Mouse (Mus musculus) erythroid progenitor cell, adult 5-6 weeks (primary cell): ENCODE data around the gene Mif4gd. TPM values are rescaled to one million over a fixed set of nuclear protein-coding genes. Genes with fewer than 3 reads are reported as not detected.

Experiments
- ATAC-seq: replicated peaks from 2 replicates; pipeline ENCODE4 v1.8.0; 2016; ENCODE audit warnings: moderate number of reproducible peaks, mild to moderate bottlenecking, moderate TSS enrichment, inconsistent platforms; ENCODE audit not compliant: poor library complexity, low FRiP score, severe bottlenecking
- total RNA-seq, 2 experiments: library from RNA; stranded (forward) in 1 of 2; stranded (reverse) in 1 of 2; fragments of 150-400 nt in 1 of 2; fragments of 186-747, 209-891 nt in 1 of 2; gene quantifications; 2 replicates each; pipeline versions ENCODE4 v1.2.3 to v1.2.4; 2015 to 2017; ENCODE audit warnings: low replicate concordance in 2 of 2

Mif4gd gene
- total RNA-seq, 2 experiments from 2014 or later: 36.5 to 66.7 TPM

GRCm38 (mm10) chr11:115635041-115635440, 22.3 kb upstream of the Mif4gd start:
- ATAC-seq: no peak

DNA sequence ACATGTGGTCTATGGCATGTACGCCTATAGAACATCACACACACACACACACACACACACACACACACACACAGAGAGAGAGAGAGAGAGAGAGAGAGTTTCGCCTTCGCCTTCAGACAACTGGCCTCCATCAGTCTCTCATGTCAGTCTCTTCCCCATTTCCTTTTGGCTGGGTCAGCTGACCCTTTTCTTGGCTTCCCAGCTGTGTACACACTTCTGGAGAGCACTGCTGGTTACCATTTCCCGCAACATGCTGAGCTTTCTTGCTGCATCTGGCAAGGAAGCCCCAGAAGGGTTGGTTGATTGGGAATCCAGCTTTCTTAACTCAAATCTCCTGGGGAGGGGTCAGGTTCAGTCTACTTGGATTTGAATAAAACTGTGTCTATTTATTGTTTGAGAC, 21.3 kb upstream of the Mif4gd start:
- no peak for ATAC-seq

GRCm38 (mm10) chr11:115632862-115633261, 20.1 kb upstream of the Mif4gd start:
- ATAC-seq: no peak

- ATAC-seq: no peak
These were observed 19.5 kb upstream of the Mif4gd start for GRCm38 (mm10) chr11:115632247-115632646.

GRCm38 (mm10) chr11:115631505-115631890, 18.7 kb upstream of the Mif4gd start:
- no peak for ATAC-seq

DNA sequence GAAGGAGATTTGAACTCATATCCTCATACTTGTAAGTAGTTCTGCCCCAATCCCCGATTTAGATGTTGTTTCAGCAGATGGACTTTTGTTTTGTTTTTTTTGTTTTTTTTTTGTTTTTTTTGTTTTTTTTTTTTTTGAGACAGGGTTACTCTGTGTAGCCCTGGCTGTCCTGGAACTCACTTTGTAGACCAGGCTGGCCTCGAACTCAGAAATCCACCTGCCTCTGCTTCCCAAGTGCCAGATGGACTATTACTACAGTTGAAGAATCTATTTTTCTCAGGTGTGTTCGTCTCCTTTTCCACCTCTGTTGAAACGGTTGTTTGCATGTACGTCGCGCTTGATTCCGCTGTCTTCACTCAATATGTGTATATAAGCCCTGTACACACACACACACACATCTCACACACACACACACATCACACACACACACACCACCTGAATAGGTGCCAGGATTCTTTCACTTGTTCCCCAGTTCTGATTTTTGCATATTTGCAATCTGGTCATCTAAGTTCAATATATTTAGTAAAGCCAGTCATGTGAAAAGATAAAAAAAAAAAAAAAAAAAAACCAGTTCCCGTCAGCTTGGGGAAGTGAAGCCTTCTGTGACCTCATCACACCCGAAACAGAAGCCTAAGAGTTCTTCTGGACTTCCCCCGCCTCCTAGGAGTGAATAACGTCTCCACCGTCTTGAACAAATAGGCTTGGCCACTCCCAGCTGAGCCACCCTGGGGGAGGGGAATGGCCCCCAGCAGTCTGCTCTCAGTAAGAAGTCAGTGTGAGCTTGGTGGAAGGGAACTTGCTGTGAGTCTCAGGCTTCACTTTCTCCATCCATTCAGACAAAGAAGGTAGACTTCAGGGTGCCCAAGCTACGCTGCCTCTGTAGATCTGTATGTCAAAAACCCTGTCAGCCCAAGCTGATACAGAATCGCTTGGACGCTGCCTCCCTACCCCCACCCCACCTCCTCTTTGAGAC, 18.0 kb upstream of the Mif4gd start:
- ATAC-seq: no peak

GRCm38 (mm10) chr11:115629734-115630531, 17.2 kb upstream of the Mif4gd start:
- no peak for ATAC-seq

DNA sequence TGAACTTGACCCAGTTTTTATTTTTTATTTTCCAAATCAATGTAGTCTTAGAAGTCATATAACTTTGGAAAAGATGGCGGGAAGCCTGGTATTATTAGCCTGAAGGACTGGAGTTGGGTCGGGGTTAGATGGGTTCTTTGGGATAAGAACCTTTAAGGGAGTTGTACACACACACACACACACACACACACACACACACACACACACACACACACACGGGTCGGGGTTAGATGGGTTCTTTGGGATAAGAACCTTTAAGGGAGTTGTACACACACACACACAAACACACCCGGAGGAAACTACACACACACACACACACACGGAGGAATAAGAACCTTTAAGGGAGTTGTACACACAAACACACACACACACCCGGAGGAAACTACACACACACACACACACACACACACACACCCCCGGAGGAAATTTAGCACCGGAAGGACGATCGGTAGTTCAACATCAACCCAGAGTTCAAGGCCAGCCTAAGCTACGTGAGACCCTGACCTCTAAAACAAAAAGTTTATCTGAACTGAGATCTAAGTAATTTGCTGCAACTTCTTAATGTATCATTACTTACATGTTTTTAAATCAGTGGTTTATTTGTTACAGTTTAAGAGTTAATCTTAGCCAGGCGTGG, 15.8 kb upstream of the Mif4gd start:
- ATAC-seq: peak; percentile 10

GRCm38 (mm10) chr11:115627705-115628464, 15.1 kb upstream of the Mif4gd start, which contains the start of gene Slc25a19:
TSS of gene Slc25a19 (minus strand) at chr11:115628295.
- peak; percentile 92 for ATAC-seq

- ATAC-seq: no peak
These were observed 14.3 kb upstream of the Mif4gd start for GRCm38 (mm10) chr11:115626824-115627616.

DNA sequence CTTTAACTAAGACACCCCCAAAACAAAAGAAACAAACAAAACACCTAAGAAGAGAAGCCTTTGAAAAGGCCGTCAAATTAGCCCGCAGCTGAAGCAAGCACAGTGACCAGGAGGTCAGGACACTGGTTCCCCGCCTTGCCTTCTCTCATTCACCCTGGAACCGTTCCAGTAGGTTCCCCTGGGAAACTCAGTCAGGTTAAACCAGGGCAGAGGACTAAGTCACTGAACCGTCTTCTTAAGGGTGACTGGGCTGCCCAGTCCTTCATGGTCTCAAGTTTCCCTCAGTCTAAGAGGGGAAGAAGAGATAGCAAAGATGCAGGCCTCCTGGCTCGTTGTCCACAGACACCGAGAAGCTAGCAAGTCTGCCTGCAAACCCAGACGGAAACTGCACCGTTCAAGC, 13.1 kb upstream of the Mif4gd start:
- no peak for ATAC-seq

DNA sequence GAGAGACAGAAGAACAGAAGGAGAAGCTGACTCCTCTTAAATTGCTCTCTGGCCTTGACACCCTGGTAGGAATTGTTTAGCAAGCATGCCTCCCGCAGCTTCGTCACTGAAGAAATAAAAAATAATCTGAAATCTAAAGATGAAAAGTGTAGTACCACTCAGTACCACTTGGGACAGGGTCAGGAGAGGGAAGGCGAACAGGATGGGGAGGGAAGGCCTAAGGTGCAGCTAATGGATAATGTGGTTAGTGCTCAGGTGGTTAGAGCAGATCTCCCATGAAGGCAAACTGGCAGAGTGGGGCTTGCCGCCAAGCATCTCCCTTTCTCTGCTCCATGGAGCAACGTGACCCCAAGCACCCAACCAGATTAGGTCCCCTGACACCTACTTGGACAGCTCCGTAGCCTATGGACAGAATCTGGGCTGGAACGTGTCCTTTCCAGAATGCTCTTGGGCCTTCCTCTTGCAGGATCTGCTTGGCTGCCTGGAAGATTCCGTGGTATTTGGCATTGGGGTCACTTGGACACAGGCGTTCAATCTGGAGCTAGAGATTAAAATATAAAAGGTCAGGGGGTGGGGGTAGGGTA, 10.8 kb upstream of the Mif4gd start:
- ATAC-seq: no peak

- ATAC-seq: no peak
These were observed 7.2 kb upstream of the Mif4gd start for GRCm38 (mm10) chr11:115619949-115620348.

DNA sequence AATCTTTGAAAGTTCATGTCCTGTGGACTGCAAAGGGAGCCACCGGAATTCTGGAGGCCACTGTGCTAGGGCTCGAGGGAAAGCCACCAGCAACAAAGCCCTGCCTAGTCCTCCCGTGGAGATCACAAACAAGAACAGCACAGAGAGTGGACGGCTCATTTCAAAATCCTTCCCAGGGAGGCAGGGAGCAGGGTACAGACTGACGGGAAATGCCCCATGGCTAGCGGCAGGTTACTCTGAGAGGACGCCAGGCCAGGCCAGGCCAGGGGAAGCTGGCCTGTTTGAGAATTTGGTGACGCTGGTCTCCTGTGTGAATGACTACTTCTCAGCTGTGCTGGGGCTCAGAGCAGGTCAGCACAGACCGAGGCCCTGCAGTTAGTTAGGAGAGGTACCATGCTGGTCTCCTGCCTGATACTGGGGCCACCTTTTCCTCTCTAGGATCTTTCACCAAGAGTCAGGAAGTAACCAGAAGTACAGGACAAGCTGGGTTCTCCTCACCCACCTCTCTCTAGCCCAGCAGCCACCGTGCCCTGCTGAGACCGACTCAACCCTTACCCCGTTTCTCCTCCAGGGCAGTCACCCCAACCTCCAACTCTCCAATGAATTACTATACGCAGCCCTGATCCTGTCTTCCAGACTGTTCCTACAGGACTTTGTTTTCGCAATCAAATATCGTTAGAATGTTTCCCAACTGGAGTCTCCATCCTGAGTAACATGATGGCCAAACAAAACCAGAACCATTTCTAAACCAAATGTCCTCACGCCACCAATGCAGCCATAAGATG, 6.2 kb upstream of the Mif4gd start:
- ATAC-seq: no peak

- ATAC-seq: no peak
These were observed 5.2 kb upstream of the Mif4gd start for GRCm38 (mm10) chr11:115618001-115618400.

GRCm38 (mm10) chr11:115616893-115617292, 4.1 kb upstream of the Mif4gd start:
- no peak for ATAC-seq

GRCm38 (mm10) chr11:115616371-115616770, 3.6 kb upstream of the Mif4gd start:
- ATAC-seq: no peak

GRCm38 (mm10) chr11:115615875-115616274, 3.1 kb upstream of the Mif4gd start:
- ATAC-seq: no peak
